Mouse (Mus musculus) ES-E14 (cell line): ENCODE results near the gene Ddx6.

Source experiments
- CHD2 ChIP-seq: IDR thresholded peaks from 2 replicates; pipeline ENCODE4 v1.6.1; 2014; ENCODE audit warnings: mild to moderate bottlenecking, low read depth, low read length, inconsistent platforms
- HCFC1 ChIP-seq: IDR thresholded peaks from 2 replicates; pipeline ENCODE4 v1.6.1; 2012; ENCODE audit warnings: low read length, inconsistent platforms, borderline replicate concordance; ENCODE audit not compliant: insufficient read depth
- ZC3H11A ChIP-seq: IDR thresholded peaks from 2 replicates; pipeline ENCODE4 v1.6.1; 2012; ENCODE audit warnings: low read depth, mild to moderate bottlenecking, inconsistent platforms, low read length, borderline replicate concordance

- TF ChIP-seq CHD2 (no peak), ZC3H11A (no peak), HCFC1 (no peak)
These were observed 36.1 kb downstream of the Ddx6 start for GRCm38 (mm10) chr9:44640646-44641357.
